Mouse (Mus musculus) kidney, postnatal 36 days (tissue): ENCODE measurements around the gene Dusp6.

Source experiments
- DNase-seq, 2 experiments: peaks; one replicate each; pipeline ENCODE4 v3.0.0; 2021 to 2022; ENCODE audit warnings: mixed read lengths in 2 of 2

Gene Dusp6

GRCm38 (mm10) chr10:99246797-99247508 lies 16.1 kb upstream of the Dusp6 start:
- no peak for DNase-seq

- DNase-seq: no peak
These were observed 12.2 kb upstream of the Dusp6 start for GRCm38 (mm10) chr10:99250874-99251281.

DNA sequence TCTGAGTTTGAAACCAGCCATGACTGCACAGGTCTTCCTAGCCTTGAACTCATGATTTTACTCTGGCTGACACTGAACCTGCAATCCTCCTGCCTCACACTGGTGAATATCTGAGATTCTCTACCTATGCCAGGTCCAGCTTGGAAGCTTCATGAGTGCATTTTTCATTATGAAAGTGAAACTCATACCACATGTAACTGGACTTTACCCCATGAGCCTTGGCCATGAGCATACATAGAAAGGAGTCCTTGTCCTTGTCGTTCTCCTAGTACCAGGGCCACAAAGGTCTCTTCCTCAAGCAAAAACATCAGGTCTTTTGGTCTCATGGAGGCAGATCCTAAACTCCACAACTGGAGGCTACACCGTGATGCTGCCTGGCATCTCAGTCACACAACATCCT lies 9.6 kb upstream of the Dusp6 start:
- DNase-seq: no peak

DNA sequence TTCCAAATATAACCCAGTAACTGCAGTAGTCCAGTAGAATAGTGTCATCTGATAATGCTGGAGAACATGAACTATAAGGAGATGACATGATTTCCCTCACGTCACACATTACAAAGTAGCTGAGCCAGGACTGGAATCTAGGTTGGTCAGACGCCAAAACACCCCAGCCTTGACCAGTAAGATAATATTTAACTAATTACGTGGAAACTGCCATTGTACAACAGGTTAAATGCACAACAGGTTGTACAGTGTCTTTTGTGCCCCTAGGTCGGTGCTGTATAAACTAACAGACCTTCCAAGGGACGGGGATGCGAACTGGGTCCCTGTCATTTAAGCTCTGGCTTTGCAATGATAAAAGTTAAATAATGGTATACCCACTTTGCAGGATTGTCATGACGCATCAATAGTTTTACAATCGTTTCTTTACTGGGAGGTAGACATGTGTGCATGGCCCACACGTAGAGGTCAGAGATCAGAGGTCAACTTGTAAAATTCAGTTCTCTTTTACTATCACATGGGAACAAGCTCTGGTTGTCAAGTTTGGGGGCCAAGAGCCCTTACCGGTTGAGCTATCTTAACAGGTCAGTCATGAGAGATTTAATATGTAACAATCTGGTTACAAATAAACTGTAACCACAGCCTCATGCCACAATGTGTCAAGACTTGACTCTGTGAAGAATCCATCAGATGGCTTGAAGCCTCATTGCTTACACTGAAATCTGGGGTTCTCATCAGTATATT lies 7.0 kb upstream of the Dusp6 start:
- DNase-seq: peak; percentile 76 to 84

- DNase-seq: peak in 1 of 2 experiments; percentile 70
These were observed 5.5 kb upstream of the Dusp6 start for GRCm38 (mm10) chr10:99257531-99257930.

DNA sequence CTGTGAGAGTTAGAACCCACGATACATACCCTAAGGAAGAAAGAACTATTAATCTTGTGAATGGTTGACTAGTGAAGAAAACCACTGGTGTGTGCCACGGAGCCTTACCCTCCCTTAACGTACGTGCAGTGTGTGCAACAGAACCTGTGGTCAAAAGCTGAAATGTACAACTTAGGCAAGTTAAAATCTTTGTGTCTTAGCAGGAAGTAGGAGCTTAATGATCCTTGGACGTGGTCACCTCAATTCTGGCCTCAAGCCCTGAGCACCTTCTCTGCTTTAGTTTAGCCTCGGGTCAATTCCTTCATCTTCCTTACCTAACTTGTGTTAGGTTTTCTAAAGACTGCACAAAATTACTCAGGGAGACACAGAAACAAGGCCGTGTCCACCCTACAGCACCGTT lies 3.2 kb upstream of the Dusp6 start:
- peak; percentile 45 to 50 for DNase-seq

DNA sequence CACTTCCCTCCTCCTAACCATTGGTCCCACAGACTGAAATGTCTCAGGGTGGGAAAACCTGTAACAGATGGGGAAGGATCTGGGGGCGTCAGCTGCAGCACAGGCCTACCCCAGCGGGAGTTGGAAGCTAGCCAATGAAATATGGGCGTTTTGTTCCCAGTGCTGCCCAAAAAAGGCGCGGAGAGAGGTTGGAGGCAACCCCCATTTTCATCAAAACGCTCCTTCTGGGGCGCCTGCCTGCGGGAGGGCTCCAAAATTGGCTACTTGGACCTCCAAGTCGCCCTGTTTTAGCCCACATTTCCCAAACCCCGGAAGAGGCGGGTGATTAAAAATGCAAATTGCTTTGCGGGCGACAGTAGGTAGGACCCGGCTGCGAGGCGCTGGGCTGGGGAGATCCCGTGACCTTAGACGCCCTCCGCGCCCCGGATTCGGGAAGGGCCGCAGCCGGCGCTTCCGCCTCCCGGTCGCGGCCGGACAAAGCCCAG lies 1.8 kb upstream of the Dusp6 start:
- DNase-seq: peak in 1 of 2 experiments; percentile 43

GRCm38 (mm10) chr10:99261636-99262318 lies 1.3 kb upstream of the Dusp6 start:
- peak; percentile 93 for DNase-seq

GRCm38 (mm10) chr10:99262319-99262866 lies 638 bp upstream of the Dusp6 start:
- no peak for DNase-seq

GRCm38 (mm10) chr10:99263419-99264221 lies 589 bp downstream of the Dusp6 start:
- peak in 1 of 2 experiments; percentile 54 for DNase-seq

DNA sequence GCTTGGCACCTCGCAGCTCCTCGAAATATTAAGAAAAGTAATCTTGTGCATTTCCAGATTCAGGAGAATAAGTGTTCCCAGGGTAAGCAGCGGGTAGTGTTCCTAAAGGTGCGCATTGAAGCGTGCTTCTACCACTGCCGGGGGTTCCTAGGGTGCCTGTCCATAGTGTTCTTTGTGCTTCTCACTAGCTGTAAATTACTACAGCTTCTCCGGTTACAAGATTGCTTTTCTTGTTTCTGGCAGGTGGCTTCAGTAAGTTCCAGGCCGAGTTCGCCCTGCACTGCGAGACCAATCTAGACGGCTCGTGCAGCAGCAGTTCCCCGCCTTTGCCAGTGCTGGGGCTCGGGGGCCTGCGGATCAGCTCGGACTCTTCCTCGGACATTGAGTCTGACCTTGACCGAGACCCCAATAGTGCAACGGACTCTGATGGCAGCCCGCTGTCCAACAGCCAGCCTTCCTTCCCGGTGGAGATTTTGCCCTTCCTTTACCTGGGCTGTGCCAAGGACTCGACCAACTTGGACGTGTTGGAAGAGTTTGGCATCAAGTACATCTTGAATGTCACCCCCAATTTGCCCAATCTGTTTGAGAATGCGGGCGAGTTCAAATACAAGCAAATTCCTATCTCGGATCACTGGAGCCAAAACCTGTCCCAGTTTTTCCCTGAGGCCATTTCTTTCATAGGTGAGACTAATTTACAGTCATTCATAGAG lies 1.4 kb downstream of the Dusp6 start:
- peak; percentile 30 to 53 for DNase-seq

DNA sequence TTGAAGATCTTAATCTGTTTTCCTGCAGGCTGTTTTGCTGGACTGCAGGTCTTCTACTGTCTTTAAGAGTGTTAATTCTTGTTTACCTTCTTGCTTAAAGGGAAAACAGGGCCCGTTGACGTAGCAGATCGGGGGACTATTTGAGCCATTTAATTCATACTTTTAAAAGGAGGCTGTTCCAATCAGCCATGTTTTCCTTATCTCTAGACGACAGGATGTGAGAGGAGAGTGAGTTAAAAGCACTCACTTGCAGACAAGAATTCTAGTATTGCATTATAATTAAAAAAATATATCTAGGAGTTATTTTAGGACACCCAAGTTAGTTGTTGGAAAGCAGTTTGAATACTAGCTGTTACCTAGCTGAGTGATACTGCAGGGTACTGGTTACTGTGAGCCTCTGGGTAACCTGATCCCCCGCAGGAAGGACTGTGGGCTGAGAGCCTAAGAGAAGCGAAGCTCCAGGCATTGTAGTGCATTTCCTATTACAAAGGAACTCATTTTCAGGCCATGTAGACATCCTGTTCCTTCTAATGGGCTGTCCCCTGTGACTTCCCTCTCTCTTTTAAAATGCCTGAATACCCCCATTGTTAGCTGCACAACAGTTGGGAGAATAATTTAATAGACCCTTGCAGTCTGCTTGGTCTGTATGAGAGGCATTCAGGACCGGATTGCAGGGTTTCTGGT lies 2.1 kb downstream of the Dusp6 start:
- DNase-seq: peak; percentile 43 to 58

DNA sequence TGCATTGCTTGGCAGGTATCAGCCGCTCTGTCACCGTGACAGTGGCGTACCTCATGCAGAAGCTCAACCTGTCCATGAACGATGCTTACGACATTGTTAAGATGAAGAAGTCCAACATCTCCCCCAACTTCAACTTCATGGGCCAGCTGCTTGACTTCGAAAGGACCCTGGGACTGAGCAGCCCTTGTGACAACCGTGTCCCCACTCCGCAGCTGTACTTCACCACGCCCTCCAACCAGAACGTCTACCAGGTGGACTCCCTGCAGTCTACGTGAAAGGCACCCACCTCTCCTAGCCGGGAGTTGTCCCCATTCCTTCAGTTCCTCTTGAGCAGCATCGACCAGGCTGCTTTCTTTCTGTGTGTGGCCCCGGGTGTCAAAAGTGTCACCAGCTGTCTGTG lies 3.0 kb downstream of the Dusp6 start:
- no peak for DNase-seq

DNA sequence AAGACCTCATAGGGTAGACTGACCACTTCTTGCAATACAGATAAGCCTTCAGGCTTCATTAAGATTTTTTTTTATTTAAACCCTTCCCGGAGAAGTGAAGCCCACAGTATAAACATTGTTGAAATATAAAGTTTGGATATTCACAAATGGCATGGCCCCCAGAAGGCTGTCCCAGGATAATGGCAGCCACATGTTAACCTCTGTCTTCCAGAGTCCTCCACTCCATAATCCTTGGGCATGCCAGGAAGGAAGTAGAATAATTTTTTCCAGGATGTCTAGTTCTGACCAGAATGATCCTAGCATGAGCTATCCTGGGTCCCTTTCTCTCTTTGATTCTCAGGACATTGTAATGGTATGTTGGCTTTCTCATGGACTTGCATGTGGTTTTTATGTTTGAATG lies 4.6 kb downstream of the Dusp6 start:
- no peak for DNase-seq

DNA sequence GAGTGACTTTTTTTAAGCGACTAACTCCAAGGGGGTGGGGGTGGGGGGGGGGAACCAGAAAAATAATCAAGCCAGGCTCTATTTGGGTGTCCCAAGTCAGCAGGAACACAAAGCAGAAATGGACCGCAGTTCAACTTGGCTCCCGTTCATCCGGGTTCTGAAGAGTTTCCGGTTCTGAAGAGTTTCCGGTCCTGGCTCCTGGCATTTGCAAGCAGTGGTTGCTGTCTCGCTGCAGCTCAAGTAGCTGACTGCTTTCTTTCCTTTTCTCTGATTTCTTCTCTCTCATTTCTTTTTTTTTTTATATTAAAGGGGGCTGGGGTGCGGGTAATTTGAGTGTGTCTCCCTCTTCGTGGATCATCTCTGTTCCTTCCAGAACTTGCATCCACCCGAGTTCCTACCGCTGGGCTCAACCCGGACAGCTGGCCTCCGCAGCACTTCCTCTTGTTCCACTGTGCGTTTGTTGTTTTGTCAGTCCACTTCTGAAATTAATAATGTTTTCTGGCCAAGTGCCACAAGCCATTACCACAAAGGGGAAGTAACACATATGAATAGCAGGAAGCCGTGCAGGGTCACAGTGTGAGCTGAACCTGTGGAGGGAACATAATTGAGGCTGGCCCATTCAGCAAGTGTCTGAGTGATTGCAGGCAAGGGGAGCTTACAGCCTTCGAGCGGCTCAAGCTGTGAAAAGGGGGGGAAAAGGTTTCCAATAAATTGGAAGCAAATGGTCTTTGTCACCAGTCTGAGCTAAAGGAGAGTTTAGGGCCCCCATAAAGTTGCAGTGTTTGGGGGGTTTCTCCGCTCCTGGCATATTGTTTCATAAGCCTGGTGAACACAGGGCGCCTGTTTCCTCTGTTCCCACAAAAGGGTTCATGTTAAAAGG lies 5.6 kb downstream of the Dusp6 start:
- peak; percentile 74 to 91 for DNase-seq

- DNase-seq: no peak
These were observed 6.3 kb downstream of the Dusp6 start for GRCm38 (mm10) chr10:99269301-99269701.

- DNase-seq: no peak
These were observed 6.7 kb downstream of the Dusp6 start for GRCm38 (mm10) chr10:99269704-99270103.

DNA sequence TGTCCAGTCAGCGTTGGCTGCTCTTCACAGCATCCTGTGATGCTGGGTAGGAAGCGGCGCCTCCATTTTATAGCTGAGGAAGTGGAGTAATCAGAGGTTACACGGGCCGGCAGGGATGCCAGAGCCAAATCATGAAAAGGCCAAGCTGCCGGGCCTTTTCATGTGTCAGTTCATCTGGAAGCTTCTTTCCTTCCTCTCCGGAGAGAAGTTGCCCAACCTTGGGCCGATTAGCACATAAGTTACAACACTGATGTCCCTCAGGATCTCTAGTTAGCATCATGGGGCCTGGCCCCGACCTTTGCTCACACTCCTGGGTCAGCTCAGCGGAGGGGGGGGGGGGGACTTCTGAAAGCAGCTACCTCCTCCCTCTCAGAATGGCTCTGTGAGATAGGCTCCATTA lies 7.4 kb downstream of the Dusp6 start:
- peak; percentile 72 to 84 for DNase-seq

GRCm38 (mm10) chr10:99271016-99271415 lies 8.0 kb downstream of the Dusp6 start:
- peak in 1 of 2 experiments; percentile 66 for DNase-seq

- no peak for DNase-seq
These were observed 10.0 kb downstream of the Dusp6 start for GRCm38 (mm10) chr10:99273006-99273405.
